7 mouse cellular contexts compared by ENCODE assay signal in genomic region chr19:46149091-46149490, GRCm38 (mm10). TPM values are rescaled to one million over a fixed set of nuclear protein-coding genes. Genes with fewer than 3 reads are reported as not detected.
A peak's percentile ranks its signal among the peaks of the same experiment; 100 is the strongest.
DNase-seq lines count a peak whose midpoint lies in the region; ATAC-seq and TF ChIP-seq lines count a peak whose summit lies in the region.

No protein-coding gene starts in this region.

- peak overlapping the region; percentile 89 for H3K4me2 ChIP-seq in liver, embryonic 13.5 days
- H3K4me2 ChIP-seq in stomach, postnatal 0 days (replicated peaks; ENCODE audit: low read depth): peak overlapping the region; percentile 92

- peak overlapping the region; percentile 92 for H3K4me3 ChIP-seq in megakaryocyte, embryonic 14.5 days (replicated peaks)
- peak overlapping the region; percentile 58 for H3K4me3 ChIP-seq in hindbrain, embryonic 10.5 days
- H3K4me3 ChIP-seq in liver, embryonic 13.5 days (replicated peaks): peak overlapping the region; percentile 63
- H3K4me3 ChIP-seq in stomach, postnatal 0 days (ENCODE audit: low read depth, low read length): peak overlapping the region; percentile 50; the same call in 1 of the 2 replicates

- H3K36me3 ChIP-seq in megakaryocyte, embryonic 14.5 days (replicated peaks; ENCODE audit: low read length): no peaks in the 10 kb centered on the region
- no peaks in the 10 kb centered on the region for H3K36me3 ChIP-seq in hindbrain, embryonic 10.5 days
- H3K36me3 ChIP-seq in liver, embryonic 13.5 days: no peaks in the 10 kb centered on the region
- H3K36me3 ChIP-seq in stomach, postnatal 0 days (ENCODE audit: control insufficient read depth, insufficient read depth, low read length): no peaks in the 10 kb centered on the region

- H3K4me1 ChIP-seq in megakaryocyte, embryonic 14.5 days: peaks cover 45% of the 10 kb centered on the region
- peaks cover 44% of the 10 kb centered on the region for H3K4me1 ChIP-seq in hindbrain, embryonic 10.5 days (replicated peaks)
- peaks cover 38% of the 10 kb centered on the region for H3K4me1 ChIP-seq in liver, embryonic 13.5 days (replicated peaks)
- 0 out of 2 replicates have a peak, but pooled peaks cover 3% of the 10 kb centered on the region for H3K4me1 ChIP-seq in stomach, postnatal 0 days (replicated peaks; ENCODE audit: control insufficient read depth, insufficient read depth)

- no peak for TF ChIP-seq EP300 in stomach, postnatal 0 days (optimal IDR thresholded peaks at IDR 0.05)

- ATAC-seq in megakaryocyte, adult 5-6 weeks (ENCODE audit: poor library complexity, severe bottlenecking): no peak
- no peak for ATAC-seq in liver, embryonic 13.5 days (ENCODE audit: low read depth)
- ATAC-seq in stomach, postnatal 0 days (ENCODE audit: low FRiP score, low TSS enrichment): no peak

- DNase-seq in hindbrain, embryonic 10.5 days (ENCODE audit: low spot score): no peak
- DNase-seq in liver, embryonic 13.5 days: no peak
- no peak for DNase-seq in stomach, postnatal 0 days (ENCODE audit: low spot score)
- no peak for DNase-seq in retina, postnatal 1 day
- DNase-seq in cerebellum, postnatal 4 days (ENCODE audit: low spot score in 2 of 2): no peak

- no peak overlapping the region for H3K27ac ChIP-seq in hindbrain, embryonic 10.5 days
- H3K27ac ChIP-seq in liver, embryonic 13.5 days: no peak overlapping the region
- H3K27ac ChIP-seq in stomach, postnatal 0 days (replicated peaks): no peak overlapping the region

- H3K9ac ChIP-seq in liver, embryonic 13.5 days: no peak overlapping the region
- H3K9ac ChIP-seq in stomach, postnatal 0 days (ENCODE audit: low read length): no peak overlapping the region

- no peak for TF ChIP-seq CTCF in stomach, postnatal 0 days (IDR thresholded peaks at IDR 0.05; ENCODE audit: low read depth)

- WGBS in hindbrain, embryonic 10.5 days: 28% methylated on average over 12 of the region's 12 CpGs
- 26% methylated on average over 12 of the region's 12 CpGs for WGBS in liver, embryonic 13.5 days (ENCODE audit: insufficient replicate concordance)
- WGBS in stomach, postnatal 0 days: 28% methylated on average over 12 of the region's 12 CpGs

- no peaks in the 10 kb centered on the region for H3K9me3 ChIP-seq in megakaryocyte, embryonic 14.5 days
- no peaks in the 10 kb centered on the region for H3K9me3 ChIP-seq in hindbrain, embryonic 10.5 days
- no peaks in the 10 kb centered on the region for H3K9me3 ChIP-seq in liver, embryonic 13.5 days (replicated peaks)
- H3K9me3 ChIP-seq in stomach, postnatal 0 days (ENCODE audit: control insufficient read depth, low read length): no peaks in the 10 kb centered on the region

- H3K27me3 ChIP-seq in megakaryocyte, embryonic 14.5 days (replicated peaks): peaks cover 68% of the 10 kb centered on the region
- H3K27me3 ChIP-seq in hindbrain, embryonic 10.5 days (ENCODE audit: insufficient read depth, poor library complexity, severe bottlenecking): peaks cover 70% of the 10 kb centered on the region
- H3K27me3 ChIP-seq in liver, embryonic 13.5 days: peaks cover 70% of the 10 kb centered on the region
- H3K27me3 ChIP-seq in stomach, postnatal 0 days (ENCODE audit: control insufficient read depth, insufficient read depth, low read length): peaks cover 13% of the 10 kb centered on the region; the same call in 1 of the 2 replicates

RNA-seq across cellular contexts. Expression of gene Pitx3, which starts 1.0 kb away (rescaled TPM):
- not detected in 2 replicates for polyA plus RNA-seq in megakaryocyte, embryonic 14.5 days (2012; ENCODE audit: insufficient read depth, low replicate concordance)
- not detected in 2 replicates for total RNA-seq in megakaryocyte, adult 5-6 weeks (2015)
- total RNA-seq in megakaryocyte, adult 5-6 weeks (2017): not detected in 2 replicates
- polyA plus RNA-seq in hindbrain, embryonic 10.5 days (2016; fragmentation: Nextera tagmentation; extraction: Ambion mirVana): not detected in 2 replicates
- polyA plus RNA-seq in liver, embryonic 13.5 days (2015; fragmentation: Nextera tagmentation; extraction: Ambion mirVana): 0.17 and 0.25 TPM in 2 replicates
- 0.13 and 0.22 TPM in 2 replicates for polyA plus RNA-seq in stomach, postnatal 0 days (2015; fragmentation: Nextera tagmentation; extraction: Ambion mirVana)

RNA-seq across cellular contexts. Expression of gene Gbf1, which starts 3.2 kb away (rescaled TPM):
- polyA plus RNA-seq in megakaryocyte, embryonic 14.5 days (2012; ENCODE audit: insufficient read depth, low replicate concordance): 457 and 459 TPM in 2 replicates
- 28.2 and 36.0 TPM in 2 replicates for total RNA-seq in megakaryocyte, adult 5-6 weeks (2015)
- total RNA-seq in megakaryocyte, adult 5-6 weeks (2017): 27.0 and 38.8 TPM in 2 replicates
- polyA plus RNA-seq in hindbrain, embryonic 10.5 days (2016; fragmentation: Nextera tagmentation; extraction: Ambion mirVana): 47.5 and 57.4 TPM in 2 replicates
- 18.1 and 20.1 TPM in 2 replicates for polyA plus RNA-seq in liver, embryonic 13.5 days (2015; fragmentation: Nextera tagmentation; extraction: Ambion mirVana)
- 21.2 and 29.0 TPM in 2 replicates for polyA plus RNA-seq in stomach, postnatal 0 days (2015; fragmentation: Nextera tagmentation; extraction: Ambion mirVana)

RNA-seq across cellular contexts. Expression of gene Elovl3, which starts 17.4 kb away (rescaled TPM):
- not detected in 2 replicates for polyA plus RNA-seq in megakaryocyte, embryonic 14.5 days (2012; ENCODE audit: insufficient read depth, low replicate concordance)
- total RNA-seq in megakaryocyte, adult 5-6 weeks (2015): not detected in 2 replicates
- total RNA-seq in megakaryocyte, adult 5-6 weeks (2017): not detected in 2 replicates
- polyA plus RNA-seq in hindbrain, embryonic 10.5 days (2016; fragmentation: Nextera tagmentation; extraction: Ambion mirVana): not detected in 2 replicates
- 0.07 TPM in 1 of 2 replicates, not detected in the other for polyA plus RNA-seq in liver, embryonic 13.5 days (2015; fragmentation: Nextera tagmentation; extraction: Ambion mirVana)
- 0.05 TPM in 1 of 2 replicates, not detected in the other for polyA plus RNA-seq in stomach, postnatal 0 days (2015; fragmentation: Nextera tagmentation; extraction: Ambion mirVana)
